Mouse (Mus musculus): ENCODE data around the gene Glipr2.

The Glipr2 gene

GRCm38 (mm10) chr4:43971541-43972136 lies 14.4 kb downstream of the Glipr2 start:
- no peak for DNase-seq

GRCm38 (mm10) chr4:43972137-43972591 lies 15.0 kb downstream of the Glipr2 start:
- no peak for DNase-seq

GRCm38 (mm10) chr4:43973526-43973981 lies 16.4 kb downstream of the Glipr2 start:
- DNase-seq, result no peak

GRCm38 (mm10) chr4:43974914-43975616 lies 17.9 kb downstream of the Glipr2 start:
- no peak for DNase-seq

- no peak for DNase-seq
Measured at GRCm38 (mm10) chr4:43976223-43976740, 19.1 kb downstream of the Glipr2 start.

GRCm38 (mm10) chr4:43978521-43979443 lies 21.6 kb downstream of the Glipr2 start:
- no peak for DNase-seq

- DNase-seq, result peak; percentile 90
Measured at GRCm38 (mm10) chr4:43979746-43980145, 22.5 kb downstream of the Glipr2 start.

- DNase-seq, result no peak
Measured at GRCm38 (mm10) chr4:43980236-43980635, 23.0 kb downstream of the Glipr2 start.

- DNase-seq, result no peak
Measured at GRCm38 (mm10) chr4:43980846-43981245, 23.6 kb downstream of the Glipr2 start.

GRCm38 (mm10) chr4:43981251-43981650 lies 24.1 kb downstream of the Glipr2 start:
- DNase-seq, result no peak

- DNase-seq, result peak; percentile 99
Measured at GRCm38 (mm10) chr4:43982053-43982732, 25.0 kb downstream of the Glipr2 start.

GRCm38 (mm10) chr4:43983181-43983580 lies 26.0 kb downstream of the Glipr2 start, which contains the start of gene Ccin:
TSS of gene Ccin (plus strand) at chr4:43983483.
- DNase-seq, result no peak

GRCm38 (mm10) chr4:43983756-43984155 lies 26.6 kb downstream of the Glipr2 start:
- no peak for DNase-seq

GRCm38 (mm10) chr4:43984326-43984725 lies 27.1 kb downstream of the Glipr2 start:
- DNase-seq, result no peak

GRCm38 (mm10) chr4:43988976-43989375 lies 31.8 kb downstream of the Glipr2 start:
- no peak for DNase-seq

GRCm38 (mm10) chr4:43993072-43993471 lies 35.9 kb downstream of the Glipr2 start:
- DNase-seq, result no peak

GRCm38 (mm10) chr4:43994342-43994741 lies 37.1 kb downstream of the Glipr2 start:
- no peak for DNase-seq

GRCm38 (mm10) chr4:44003622-44004021 lies 46.4 kb downstream of the Glipr2 start:
- no peak for DNase-seq

GRCm38 (mm10) chr4:44004126-44004525 lies 46.9 kb downstream of the Glipr2 start, which contains the start of gene Clta:
TSS of gene Clta (plus strand) at chr4:44004452.
- DNase-seq, result no peak

- DNase-seq, result no peak
Measured at GRCm38 (mm10) chr4:44004623-44005409, 47.6 kb downstream of the Glipr2 start.

GRCm38 (mm10) chr4:44010176-44010575 lies 53.0 kb downstream of the Glipr2 start:
- no peak for DNase-seq

Measured in right cerebral cortex, postnatal 4 days (tissue).